Mouse (Mus musculus) heart, embryonic 10.5 days (tissue): ENCODE data around the gene Ckm. TPM values are rescaled to one million over a fixed set of nuclear protein-coding genes. Genes with fewer than 3 reads are reported as not detected.

ENCODE experiments used
- DNase-seq: peaks from one replicate; pipeline ENCODE4 v3.0.0-alpha.2; 2017; ENCODE audit warnings: low spot score
- H3K27ac ChIP-seq: fragments of 300-500 bp; sonication (generic); 2 replicates; pipeline ENCODE4 v1.5.1; 2016; ENCODE audit warnings: mild to moderate bottlenecking
- H3K27me3 ChIP-seq: fragments of 300-500 bp; sonication (generic); 2 replicates; pipeline ENCODE4 v1.6.1; 2016; ENCODE audit warnings: mild to moderate bottlenecking; ENCODE audit not compliant: poor library complexity, insufficient read depth, severe bottlenecking
- H3K36me3 ChIP-seq: fragments of 300-500 bp; sonication (generic); 2 replicates; pipeline ENCODE4 v1.6.1; 2016; ENCODE audit warnings: mild to moderate bottlenecking, moderate library complexity
- H3K4me1 ChIP-seq: fragments of 300-500 bp; sonication (generic); 2 replicates; pipeline ENCODE4 v1.6.1; 2016; ENCODE audit warnings: mild to moderate bottlenecking
- H3K4me3 ChIP-seq: fragments of 300-500 bp; sonication (generic); 2 replicates; pipeline ENCODE4 v1.5.1; 2016; ENCODE audit warnings: mild to moderate bottlenecking, moderate library complexity
- H3K9me3 ChIP-seq: fragments of 300-500 bp; sonication (generic); 2 replicates; pipeline ENCODE4 v1.6.1; 2016; ENCODE audit warnings: mild to moderate bottlenecking, moderate library complexity
- WGBS: fragments of 180-500 bp; shearing (Covaris S2); methylation state at CpG from one replicate; pipeline ENCODE4 v1.1.7; 2016; 5-methylcytosine and 5-hydroxymethylcytosine counted together
- polyA plus RNA-seq: library from polyadenylated mRNA; unstranded; fragments of >200 nt; fragmentation: Nextera tagmentation; extraction: Ambion mirVana; gene quantifications from 2 replicates; pipeline ENCODE4 v1.2.1, GENCODE M21; 2016

Ckm gene
- polyA plus RNA-seq, 1 experiment from 2014 or later, result 3.6 TPM

GRCm38 (mm10) chr7:19400946-19401345, 3.6 kb upstream of the Ckm start:
- 77% methylated on average over 4 of the region's 4 CpGs for WGBS
- DNase-seq, result no peak
- no peak overlapping the region for H3K27ac ChIP-seq
- H3K9me3 ChIP-seq, result 0 out of 2 replicates have a peak, but pooled peaks cover 7% of the 10 kb centered on the region
- peaks cover 83% of the 10 kb centered on the region for H3K27me3 ChIP-seq
- no peaks in the 10 kb centered on the region; the same call in 1 of the 2 replicates for H3K36me3 ChIP-seq
- no peak overlapping the region for H3K4me3 ChIP-seq
- H3K4me1 ChIP-seq, result peaks cover 21% of the 10 kb centered on the region

DNA sequence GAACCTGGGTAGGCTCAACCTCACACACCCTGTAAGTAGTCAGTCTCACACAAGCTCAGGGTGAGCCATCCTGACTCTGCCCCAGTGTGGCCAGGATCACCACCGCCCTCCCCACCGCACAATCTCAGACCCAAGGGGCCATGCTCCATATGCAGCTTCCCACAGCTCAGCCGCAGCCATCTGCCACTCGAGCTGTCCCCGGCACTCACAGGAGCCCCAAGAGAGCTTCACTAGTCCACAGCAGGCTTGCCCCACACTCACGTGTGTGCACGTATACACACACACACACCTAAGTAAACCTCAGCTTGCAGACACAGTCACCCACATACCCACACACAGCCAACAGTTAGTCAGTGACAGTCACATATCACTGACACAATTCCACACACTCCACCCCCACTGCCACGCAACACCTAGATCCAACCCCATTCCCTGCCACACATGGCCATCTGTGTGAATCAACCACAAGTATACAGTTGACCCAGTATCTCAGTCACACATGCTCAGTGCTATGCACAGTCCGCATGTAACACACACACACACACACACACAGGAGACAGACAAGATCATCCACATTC, 2.0 kb upstream of the Ckm start:
- DNase-seq, result no peak
- no peaks in the 10 kb centered on the region for H3K36me3 ChIP-seq
- H3K27me3 ChIP-seq, result peaks cover 77% of the 10 kb centered on the region
- WGBS, result 80% methylated on average over 9 of the region's 9 CpGs
- H3K4me1 ChIP-seq, result peaks cover 21% of the 10 kb centered on the region
- H3K27ac ChIP-seq, result no peak overlapping the region
- H3K4me3 ChIP-seq, result no peak overlapping the region
- 0 out of 2 replicates have a peak, but pooled peaks cover 7% of the 10 kb centered on the region for H3K9me3 ChIP-seq

GRCm38 (mm10) chr7:19403731-19404296, 762 bp upstream of the Ckm start, which contains the start of gene Klc3:
Gene Klc3, minus strand, starts transcription at chr7:19404104.
- H3K4me3 ChIP-seq, result peak within 1 kb of the TSS; percentile 75
- H3K36me3 ChIP-seq, result no peaks in the 10 kb centered on the region
- 0 out of 2 replicates have a peak, but pooled peaks cover 7% of the 10 kb centered on the region for H3K9me3 ChIP-seq
- H3K27me3 ChIP-seq, result peaks cover 67% of the 10 kb centered on the region
- peak; percentile 92 for DNase-seq
- peak within 1 kb of the TSS; percentile 76 for H3K27ac ChIP-seq
- WGBS, result under 1% methylated on average over 62 of the region's 62 CpGs
- H3K4me1 ChIP-seq, result peaks cover 21% of the 10 kb centered on the region

GRCm38 (mm10) chr7:19405417-19405816, 841 bp downstream of the Ckm start:
- 0 out of 2 replicates have a peak, but pooled peaks cover 7% of the 10 kb centered on the region for H3K9me3 ChIP-seq
- H3K4me3 ChIP-seq, result peak overlapping the region; percentile 40
- H3K27me3 ChIP-seq, result peaks cover 51% of the 10 kb centered on the region
- H3K36me3 ChIP-seq, result no peaks in the 10 kb centered on the region
- WGBS, result 2% methylated on average over 19 of the region's 19 CpGs
- peak; percentile 92 for DNase-seq
- H3K4me1 ChIP-seq, result peaks cover 22% of the 10 kb centered on the region
- H3K27ac ChIP-seq, result peak overlapping the region; percentile 42; the same call in 1 of the 2 replicates

DNA sequence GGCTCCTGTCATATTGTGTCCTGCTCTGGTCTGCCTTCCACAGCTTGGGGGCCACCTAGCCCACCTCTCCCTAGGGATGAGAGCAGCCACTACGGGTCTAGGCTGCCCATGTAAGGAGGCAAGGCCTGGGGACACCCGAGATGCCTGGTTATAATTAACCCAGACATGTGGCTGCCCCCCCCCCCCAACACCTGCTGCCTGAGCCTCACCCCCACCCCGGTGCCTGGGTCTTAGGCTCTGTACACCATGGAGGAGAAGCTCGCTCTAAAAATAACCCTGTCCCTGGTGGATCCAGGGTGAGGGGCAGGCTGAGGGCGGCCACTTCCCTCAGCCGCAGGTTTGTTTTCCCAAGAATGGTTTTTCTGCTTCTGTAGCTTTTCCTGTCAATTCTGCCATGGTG, 5.2 kb downstream of the Ckm start:
- 30% methylated on average over 6 of the region's 6 CpGs for WGBS
- Histone ChIP-seq H3K9me3 (no peaks in the 10 kb centered on the region; the same call in 1 of the 2 replicates), H3K27me3 (peaks cover 18% of the 10 kb centered on the region), H3K27ac (peak overlapping the region; percentile 87), H3K4me1 (peaks cover 31% of the 10 kb centered on the region), H3K4me3 (peak overlapping the region; percentile 22), H3K36me3 (no peaks in the 10 kb centered on the region)
- peak; percentile 87 for DNase-seq

GRCm38 (mm10) chr7:19410766-19411344, 6.3 kb downstream of the Ckm start:
- Histone ChIP-seq H3K27me3 (peaks cover 20% of the 10 kb centered on the region; the same call in 1 of the 2 replicates), H3K9me3 (no peaks in the 10 kb centered on the region; the same call in 1 of the 2 replicates), H3K36me3 (no peaks in the 10 kb centered on the region), H3K4me1 (peaks cover 31% of the 10 kb centered on the region), H3K27ac (peak overlapping the region; percentile 87), H3K4me3 (no peak overlapping the region)
- 78% methylated on average over 11 of the region's 11 CpGs for WGBS
- DNase-seq, result no peak

- WGBS, result 72% methylated on average over 5 of the region's 5 CpGs
- H3K4me1 ChIP-seq, result peaks cover 38% of the 10 kb centered on the region
- H3K27me3 ChIP-seq, result peaks cover 19% of the 10 kb centered on the region; the same call in 1 of the 2 replicates
- peak overlapping the region; percentile 87 for H3K27ac ChIP-seq
- no peaks in the 10 kb centered on the region; the same call in 1 of the 2 replicates for H3K9me3 ChIP-seq
- no peak for DNase-seq
- H3K36me3 ChIP-seq, result no peaks in the 10 kb centered on the region
- H3K4me3 ChIP-seq, result no peak overlapping the region
Measured at GRCm38 (mm10) chr7:19411783-19412182, 7.2 kb downstream of the Ckm start.

GRCm38 (mm10) chr7:19413525-19413924, 8.9 kb downstream of the Ckm start:
- no peak overlapping the region for H3K4me3 ChIP-seq
- H3K27ac ChIP-seq, result no peak overlapping the region
- H3K9me3 ChIP-seq, result no peaks in the 10 kb centered on the region; the same call in 1 of the 2 replicates
- peaks cover 42% of the 10 kb centered on the region for H3K4me1 ChIP-seq
- no peaks in the 10 kb centered on the region for H3K36me3 ChIP-seq
- no peak for DNase-seq
- WGBS, result 79% methylated on average over 3 of the region's 3 CpGs
- peaks cover 36% of the 10 kb centered on the region for H3K27me3 ChIP-seq

- Histone ChIP-seq H3K4me3 (0 out of 2 replicates have a peak overlapping the region, but pooled peaks have one; percentile 5), H3K9me3 (no peaks in the 10 kb centered on the region; the same call in 1 of the 2 replicates), H3K4me1 (peaks cover 32% of the 10 kb centered on the region), H3K27me3 (peaks cover 66% of the 10 kb centered on the region), H3K36me3 (no peaks in the 10 kb centered on the region), H3K27ac (peak overlapping the region; percentile 59)
- 57% methylated on average over 15 of the region's 15 CpGs for WGBS
- DNase-seq, result no peak
Measured at GRCm38 (mm10) chr7:19416590-19416989, 12.0 kb downstream of the Ckm start.

DNA sequence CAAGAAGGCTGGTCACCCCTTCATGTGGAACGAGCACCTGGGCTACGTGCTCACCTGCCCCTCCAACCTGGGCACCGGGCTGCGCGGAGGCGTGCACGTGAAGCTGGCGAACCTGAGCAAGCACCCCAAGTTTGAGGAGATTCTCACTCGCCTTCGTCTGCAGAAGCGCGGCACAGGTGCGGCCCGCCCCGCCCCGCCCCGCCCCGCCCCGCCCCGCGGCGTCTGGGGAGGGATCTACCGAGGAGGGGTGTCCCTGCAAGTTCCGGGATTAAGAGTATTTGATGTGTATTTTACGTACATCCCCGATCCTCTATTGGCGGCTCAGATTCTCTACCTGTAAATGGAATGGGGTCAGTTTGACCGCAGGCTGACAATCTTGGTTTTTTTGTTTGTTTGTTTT, 15.5 kb downstream of the Ckm start:
- Histone ChIP-seq H3K36me3 (peaks cover 5% of the 10 kb centered on the region), H3K27ac (no peak overlapping the region), H3K9me3 (no peaks in the 10 kb centered on the region; the same call in 1 of the 2 replicates), H3K27me3 (peaks cover 62% of the 10 kb centered on the region), H3K4me3 (peak overlapping the region; percentile 38), H3K4me1 (peaks cover 26% of the 10 kb centered on the region)
- 6% methylated on average over 28 of the region's 28 CpGs for WGBS
- DNase-seq, result no peak

- 12% methylated on average over 43 of the region's 43 CpGs for WGBS
Measured at GRCm38 (mm10) chr7:19420821-19421636, 16.5 kb downstream of the Ckm start.

GRCm38 (mm10) chr7:19423083-19423482, 18.5 kb downstream of the Ckm start:
- 86% methylated on average over 3 of the region's 3 CpGs for WGBS
- peaks cover 35% of the 10 kb centered on the region for H3K36me3 ChIP-seq
- no peak overlapping the region for H3K4me3 ChIP-seq
- DNase-seq, result no peak
- peaks cover 40% of the 10 kb centered on the region for H3K27me3 ChIP-seq
- H3K27ac ChIP-seq, result no peak overlapping the region
- no peaks in the 10 kb centered on the region; the same call in 1 of the 2 replicates for H3K9me3 ChIP-seq
- H3K4me1 ChIP-seq, result peaks cover 15% of the 10 kb centered on the region

More at GRCm38 (mm10) chr7:19420821-19421636, 16.5 kb downstream of the Ckm start:
- Histone ChIP-seq H3K4me3 (peak overlapping the region; percentile 57), H3K36me3 (peaks cover 14% of the 10 kb centered on the region), H3K4me1 (peaks cover 26% of the 10 kb centered on the region), H3K27me3 (peaks cover 57% of the 10 kb centered on the region), H3K27ac (no peak overlapping the region), H3K9me3 (no peaks in the 10 kb centered on the region; the same call in 1 of the 2 replicates)
- DNase-seq, result peak; percentile 96
